Mouse (Mus musculus): ENCODE measurements at regions not wholly inside any gene's neighbourhood (a gene's known extent, or its start where the extent isn't known, plus 50 kb on each side); places are given as distances from the start of the nearest gene placed in this dataset.

DNA sequence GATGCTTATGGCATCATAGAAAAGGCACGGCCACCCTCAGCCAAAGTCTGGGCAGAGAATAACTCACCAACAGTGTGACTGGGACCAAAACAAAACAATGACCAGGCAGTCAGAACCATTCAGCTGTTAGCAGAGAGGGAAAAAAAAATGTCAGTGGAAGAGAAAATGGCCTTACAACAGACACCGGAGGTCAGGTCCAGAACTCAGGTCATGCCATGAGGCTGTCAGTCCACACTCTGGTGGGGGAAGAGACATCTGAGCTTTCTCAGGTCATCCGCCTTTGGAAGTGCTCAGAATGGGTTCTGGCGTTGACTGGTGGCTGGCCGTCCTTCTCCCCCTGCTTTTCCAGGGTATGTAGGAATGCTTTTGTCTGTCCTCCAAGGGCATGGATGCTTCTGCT lies 162.6 kb upstream of the Ncam1 start:
- intact Hi-C loops (cut with DNase I): no loop called here
- no peak for DNase-seq

DNA sequence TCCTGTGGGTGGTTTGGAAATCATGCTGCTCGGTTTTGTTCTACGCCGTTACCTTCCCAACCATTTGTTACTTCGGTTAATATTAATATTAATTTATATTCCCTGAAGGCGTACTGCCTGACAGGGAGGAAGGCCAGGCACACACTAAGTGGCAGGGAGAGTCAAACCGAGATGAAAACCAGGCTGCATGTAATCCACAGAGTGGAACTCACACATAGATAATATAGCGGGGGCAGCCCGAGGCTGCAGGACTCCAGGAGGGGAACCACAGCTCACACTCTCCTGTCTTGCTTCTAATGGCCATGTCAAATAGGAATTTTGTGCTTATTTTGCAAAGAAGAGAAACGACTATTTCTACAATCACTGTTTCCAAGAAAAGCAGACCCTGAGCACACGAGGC lies 161.3 kb upstream of the Ncam1 start:
- intact Hi-C loops (cut with DNase I): no loop called here

DNA sequence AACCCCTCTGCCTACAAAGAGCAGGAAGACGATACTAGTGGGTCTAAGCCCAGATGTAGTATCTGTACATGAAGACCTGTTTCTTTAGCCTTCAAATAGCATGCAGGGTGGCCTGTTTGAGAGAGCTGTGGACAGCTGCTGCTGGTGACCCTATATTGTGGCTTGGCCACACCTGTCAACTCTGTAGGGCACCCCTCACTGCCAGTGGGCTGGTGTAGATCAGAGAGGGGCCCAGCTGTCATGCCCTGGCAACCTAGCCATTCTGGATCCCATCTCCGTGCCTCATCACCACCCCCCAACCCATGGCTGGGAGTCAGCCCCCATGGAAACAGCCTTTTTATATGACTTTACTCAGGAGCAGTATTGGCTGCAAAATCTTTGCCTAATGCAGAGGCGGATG lies 160.2 kb upstream of the Ncam1 start:
- no peak for DNase-seq
- intact Hi-C loops (cut with DNase I): no loop called here

More for the DNA sequence above, 161.3 kb upstream of the Ncam1 start:
- DNase-seq: no peak

DNA sequence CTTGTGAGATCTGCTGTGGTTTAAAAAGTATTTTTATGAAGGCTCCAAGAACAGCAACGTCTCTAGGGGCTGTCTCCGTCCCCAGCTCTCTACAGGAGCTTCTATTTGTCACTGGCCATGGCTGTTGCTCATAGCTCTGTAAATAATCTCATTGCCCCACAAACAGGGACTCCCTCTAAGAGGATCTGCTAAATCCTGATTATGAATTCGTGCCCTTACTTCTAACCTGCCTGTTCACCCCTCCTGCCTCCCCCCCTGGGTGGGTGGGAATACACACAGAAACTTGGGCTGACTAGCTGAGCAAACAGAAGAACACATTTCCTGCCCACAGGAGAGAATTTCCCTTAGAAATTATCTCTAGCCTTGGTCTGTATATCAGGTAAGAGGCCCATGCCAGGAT lies 155.9 kb upstream of the Ncam1 start:
- intact Hi-C loops (cut with DNase I): no loop called here
- no peak for DNase-seq

DNA sequence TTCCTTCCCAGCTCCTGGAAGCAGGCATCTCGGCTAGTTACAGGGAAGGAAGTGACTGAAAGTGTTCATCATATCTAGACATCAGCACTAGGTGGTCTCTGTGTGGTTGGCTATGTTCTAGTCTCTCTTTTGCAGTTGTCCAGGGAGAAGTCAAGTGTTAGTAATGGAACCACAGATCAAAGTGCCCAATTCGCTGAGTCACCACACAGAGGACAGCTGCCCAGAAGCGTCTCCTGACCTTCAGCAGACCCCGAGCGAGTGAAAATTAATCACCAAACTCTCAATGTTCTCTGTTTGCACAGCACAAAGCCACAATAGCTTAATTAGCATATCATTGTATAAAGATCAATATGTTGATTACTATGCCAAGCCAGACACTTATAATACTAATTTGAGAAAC lies 151.6 kb upstream of the Ncam1 start:
- DNase-seq: no peak
- intact Hi-C loops (cut with DNase I): no loop called here

DNA sequence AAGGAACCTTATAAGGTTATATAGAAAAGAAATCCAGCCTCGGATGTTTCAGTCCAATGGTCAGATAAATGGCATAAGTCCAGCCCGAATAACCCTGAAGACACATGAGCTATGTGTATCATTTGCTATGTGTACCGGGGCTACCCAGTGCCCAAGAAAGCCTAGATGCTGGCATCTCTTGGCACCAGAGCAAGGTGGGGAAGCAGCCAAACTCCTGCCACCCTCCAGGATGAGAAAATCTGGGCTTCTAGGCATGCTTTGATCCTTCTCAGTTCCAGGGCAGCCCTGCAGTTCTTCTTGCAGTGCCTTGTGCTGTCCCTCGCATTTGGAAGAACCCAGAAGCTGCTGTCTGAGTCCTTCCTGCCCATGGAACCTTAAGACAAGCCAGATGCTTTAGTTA lies 149.8 kb upstream of the Ncam1 start:
- no peak for DNase-seq
- intact Hi-C loops (cut with DNase I): no loop called here

DNA sequence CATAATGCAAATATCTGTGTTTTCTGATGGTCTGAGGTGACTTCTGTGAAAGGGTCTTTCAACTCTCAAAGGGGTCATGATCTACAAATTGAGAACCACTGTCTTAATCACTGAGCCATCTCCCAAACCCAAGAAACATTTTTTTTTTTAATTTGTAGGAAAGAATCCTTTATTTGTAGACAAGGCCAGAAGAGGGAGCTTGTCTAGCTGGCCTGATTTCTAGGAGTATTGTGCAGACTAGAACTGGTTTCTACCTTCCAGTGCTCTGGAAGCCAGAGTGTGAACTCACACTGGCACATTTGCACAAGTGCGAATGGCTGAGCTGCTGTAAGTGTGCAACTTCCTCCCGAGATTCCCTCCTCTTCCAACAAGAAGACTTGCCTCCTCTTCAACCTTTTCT lies 148.1 kb upstream of the Ncam1 start:
- intact Hi-C loops (cut with DNase I): no loop called here
- no peak for DNase-seq

DNA sequence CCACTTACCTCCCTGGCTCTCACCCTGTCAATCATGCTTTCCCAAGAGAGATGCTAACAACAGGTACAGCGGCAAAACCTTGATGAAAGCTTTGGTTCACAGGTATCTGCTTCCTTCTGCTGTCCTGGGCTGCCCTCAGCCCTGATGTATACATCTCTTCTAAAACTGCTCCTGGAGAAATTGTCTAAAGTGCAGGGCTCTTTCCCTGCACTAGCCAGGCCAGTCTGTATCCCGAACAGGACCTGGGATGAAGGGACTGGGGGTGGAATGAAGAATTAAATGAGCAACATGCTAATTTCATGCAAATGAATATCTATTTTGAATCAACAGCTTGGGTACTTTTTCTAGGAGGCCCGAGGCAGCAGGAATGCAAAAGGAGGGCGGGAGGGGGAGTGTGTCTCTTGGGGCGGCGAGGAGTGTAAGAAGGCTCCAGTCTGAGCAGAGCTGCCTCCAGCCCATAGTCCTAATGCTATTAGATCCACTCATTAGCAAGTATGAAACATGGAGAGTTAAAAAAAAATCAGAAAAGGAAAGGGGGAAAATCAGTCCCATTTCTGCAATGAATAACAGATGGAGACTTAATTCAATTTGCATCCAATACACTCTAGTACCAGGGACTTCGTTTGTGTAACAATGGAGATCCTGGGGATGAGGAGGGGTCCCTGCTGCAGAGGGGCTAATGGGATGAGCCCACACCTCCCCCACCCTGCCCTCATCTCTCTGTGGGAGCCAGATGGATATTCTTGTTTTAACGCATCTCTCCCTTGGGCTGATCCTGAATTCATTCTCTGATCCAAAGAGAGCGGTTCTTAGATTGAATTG lies 137.0 kb upstream of the Ncam1 start:
- DNase-seq: no peak
- intact Hi-C loops (cut with DNase I): no loop called here

DNA sequence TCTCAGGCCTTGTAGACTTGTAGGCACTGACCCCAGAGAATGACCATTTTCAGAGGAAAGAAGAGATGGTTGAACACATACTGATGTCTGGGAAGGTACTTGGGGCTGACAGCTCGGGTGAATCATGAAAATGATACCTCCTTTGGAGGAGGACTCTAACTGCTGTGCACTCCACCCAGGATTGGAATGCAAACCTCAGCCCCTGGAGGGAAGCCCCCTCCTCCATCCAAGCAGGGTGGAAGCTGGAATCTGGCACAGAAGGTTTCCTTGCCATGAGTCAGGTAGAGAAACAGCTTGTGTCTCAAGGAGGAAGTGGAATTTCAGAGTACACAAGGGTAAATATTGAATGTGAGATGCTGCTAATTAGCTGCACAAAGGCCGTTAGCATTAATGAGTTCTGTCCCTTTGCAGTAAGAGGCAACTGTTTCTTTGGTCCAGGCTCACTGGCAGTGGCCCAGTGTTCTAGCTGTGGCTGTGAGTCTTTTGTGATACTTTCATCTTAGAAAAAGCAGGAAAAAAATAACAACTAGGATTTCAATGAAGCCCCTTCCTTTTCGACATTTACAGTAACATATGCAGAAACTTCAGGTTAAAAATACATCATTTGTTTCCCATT lies 129.4 kb upstream of the Ncam1 start:
- no peak for DNase-seq
- intact Hi-C loops (cut with DNase I): no loop called here

DNA sequence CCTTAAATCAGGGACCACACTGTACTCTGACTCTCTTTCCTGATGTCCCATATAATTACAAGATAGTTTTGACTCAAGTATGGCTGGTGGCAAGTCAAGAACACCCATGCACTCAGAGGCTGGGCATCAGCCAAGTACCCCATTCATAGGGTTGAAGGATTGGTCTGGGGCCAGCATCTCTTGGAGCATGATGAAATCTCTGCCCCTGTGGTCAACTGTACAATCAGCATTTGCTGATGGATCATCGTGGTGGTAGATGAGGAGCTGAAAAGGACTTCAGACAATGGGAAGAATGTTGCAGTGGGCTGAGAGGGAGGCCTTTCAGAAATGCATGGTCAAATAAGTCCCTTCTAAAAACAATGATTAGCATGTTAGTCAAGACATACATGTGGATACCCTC lies 128.6 kb upstream of the Ncam1 start:
- intact Hi-C loops (cut with DNase I): no loop called here
- no peak for DNase-seq

DNA sequence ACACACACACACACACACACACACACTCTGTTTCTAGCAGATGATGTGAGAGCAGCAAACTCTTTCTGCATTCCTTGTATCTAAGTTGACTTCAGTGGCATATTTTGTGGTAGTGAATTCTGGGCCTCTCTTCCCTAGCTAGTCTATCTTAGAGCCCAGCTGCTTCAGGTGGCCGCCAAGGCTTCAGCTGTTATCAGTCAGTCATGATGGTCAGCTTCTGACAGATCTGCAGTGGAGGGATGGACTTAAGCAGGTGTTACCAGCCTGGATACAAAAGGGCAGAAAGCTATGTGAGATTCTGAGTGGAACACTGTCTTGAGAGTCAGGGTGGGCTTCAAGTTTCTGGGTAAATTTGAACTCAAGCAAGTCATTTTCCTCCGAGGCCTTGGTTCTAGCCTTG lies 127.1 kb upstream of the Ncam1 start:
- DNase-seq: no peak
- intact Hi-C loops (cut with DNase I): no loop called here

DNA sequence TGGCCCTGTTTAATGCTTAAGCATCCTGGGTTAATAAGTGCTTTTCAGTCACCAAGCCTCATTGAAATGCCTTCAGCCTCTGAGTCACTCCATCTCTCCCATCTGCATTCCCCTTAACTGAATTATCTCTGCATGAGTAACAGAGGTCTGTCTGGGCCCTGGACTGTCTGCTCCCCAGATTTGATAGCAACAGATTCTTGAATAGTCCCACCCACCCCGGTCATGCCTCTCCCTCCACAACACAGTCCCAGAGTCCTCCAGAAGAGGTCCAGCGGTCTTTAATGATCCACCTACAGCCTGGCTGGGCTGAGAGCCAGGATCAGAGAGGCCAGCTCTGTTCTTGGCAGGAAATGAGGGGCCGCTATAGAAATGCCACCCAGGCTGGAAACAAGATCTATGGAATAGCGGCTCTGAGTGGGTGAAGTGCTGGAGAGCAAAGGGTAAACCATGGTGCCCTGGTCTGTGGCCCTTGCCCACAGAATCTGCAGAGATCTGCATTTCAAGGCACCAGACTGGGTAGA lies 125.3 kb upstream of the Ncam1 start:
- intact Hi-C loops (cut with DNase I): no loop called here
- no peak for DNase-seq

DNA sequence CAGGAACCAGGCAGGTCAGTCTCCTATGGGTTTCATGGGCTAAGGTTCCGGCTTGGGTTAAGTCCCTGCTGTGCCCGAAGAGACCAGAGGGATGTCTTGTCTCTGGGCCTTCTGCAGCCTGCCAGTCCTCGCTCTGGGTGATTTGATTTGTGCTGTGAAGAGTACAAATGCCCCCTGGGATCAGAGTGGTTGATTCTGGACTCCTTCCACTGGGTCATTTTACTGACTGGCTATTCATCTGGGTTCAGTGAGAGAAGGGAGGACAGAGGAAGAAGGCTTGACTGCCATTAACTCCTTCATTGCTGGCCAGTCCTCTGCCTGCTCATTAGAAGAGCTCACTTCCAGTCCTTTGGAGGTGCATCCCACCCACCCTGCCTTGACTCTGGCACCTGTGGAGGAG lies 124.0 kb upstream of the Ncam1 start:
- intact Hi-C loops (cut with DNase I): no loop called here
- DNase-seq: no peak

DNA sequence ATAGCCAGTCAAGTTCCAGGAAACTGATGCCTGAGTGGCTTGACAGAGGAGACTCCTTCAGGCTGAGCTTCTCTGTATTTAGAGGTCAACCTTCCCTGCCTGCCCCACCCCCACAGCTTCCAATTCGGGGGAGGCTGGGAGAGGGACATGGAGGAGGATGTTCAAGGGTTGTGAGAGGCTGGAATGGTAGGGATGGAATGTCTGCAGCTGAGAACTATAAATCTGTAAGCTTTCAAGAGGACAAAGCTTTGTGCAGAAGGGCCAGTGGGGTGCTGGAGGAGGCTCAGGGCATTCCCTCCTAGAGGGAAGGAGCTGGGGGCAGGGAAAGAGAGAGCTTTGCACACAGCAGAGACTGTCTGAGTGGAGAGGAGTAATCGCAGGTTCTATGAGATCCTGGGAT lies 123.4 kb upstream of the Ncam1 start:
- DNase-seq: no peak
- intact Hi-C loops (cut with DNase I): no loop called here

DNA sequence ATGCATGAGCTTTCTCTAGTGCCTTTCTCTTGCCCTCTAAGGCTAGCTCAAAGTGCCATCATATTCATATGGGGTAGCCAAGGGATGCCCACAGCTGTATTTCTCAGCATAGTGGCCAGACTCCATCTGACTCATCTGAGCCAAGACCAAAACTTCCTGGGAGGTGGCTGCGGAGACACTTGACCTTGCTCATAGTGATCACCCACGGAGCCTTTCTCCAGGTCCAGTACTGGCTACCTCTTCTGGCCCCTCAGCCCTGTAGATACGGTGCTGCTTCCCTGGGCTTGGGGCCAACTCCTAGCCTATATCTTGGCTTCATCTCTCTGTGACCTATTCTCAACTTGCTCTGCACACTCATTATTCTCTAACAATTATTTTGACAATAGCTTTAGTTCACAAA lies 122.6 kb upstream of the Ncam1 start:
- DNase-seq: no peak
- intact Hi-C loops (cut with DNase I): no loop called here

DNA sequence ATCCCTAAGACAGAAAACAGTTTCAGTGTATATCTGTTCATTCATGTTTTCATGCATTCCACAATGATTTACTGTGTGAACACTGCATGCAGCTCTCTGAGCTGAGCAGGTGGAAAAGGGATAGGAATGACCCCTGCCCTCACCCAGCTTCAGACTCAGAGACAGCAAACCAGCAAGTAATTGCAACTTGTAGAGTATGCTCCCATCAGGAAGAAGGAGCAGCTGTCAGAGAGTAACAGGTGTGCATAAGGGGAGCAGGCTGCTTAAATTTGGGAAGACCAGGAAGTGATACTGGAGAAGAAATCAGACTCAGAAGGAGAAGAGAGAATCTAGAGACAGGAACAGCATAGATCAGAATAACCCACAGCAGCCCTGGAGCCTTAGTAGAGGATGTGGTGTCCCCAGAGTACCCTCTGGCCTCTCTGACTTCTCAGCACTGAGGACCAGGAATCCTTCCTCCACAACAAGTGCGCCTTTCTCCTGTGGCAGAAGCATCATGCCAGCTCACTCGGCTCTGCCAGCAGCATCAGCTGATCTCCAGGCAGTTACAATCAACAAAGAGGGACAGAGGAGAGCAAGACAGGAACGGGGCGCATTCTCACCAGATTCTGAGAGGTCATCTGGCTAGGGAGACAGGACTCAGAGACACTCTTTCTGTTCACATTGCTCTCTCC lies 116.5 kb upstream of the Ncam1 start:
- no peak for DNase-seq
- intact Hi-C loops (cut with DNase I): no loop called here

DNA sequence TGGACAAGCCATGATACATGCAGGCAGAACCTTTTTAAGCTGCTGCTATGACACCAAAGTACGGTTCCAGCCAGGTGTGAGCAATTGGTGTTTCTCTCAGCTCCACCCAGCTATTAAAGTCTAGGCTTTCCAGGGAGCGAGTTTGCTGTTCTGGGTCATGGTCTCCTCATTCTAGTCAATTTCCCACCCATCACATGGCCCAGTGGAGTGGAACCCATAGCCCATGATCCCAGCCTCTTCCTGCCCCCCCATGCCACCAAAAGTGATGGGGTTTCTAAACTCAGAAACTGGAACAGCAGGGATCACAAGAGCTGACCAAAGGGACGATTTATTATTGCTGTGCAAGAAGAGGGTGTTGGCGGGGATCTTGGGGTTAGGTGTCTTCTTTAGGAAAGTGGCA lies 115.0 kb upstream of the Ncam1 start:
- DNase-seq: no peak
- intact Hi-C loops (cut with DNase I): no loop called here

DNA sequence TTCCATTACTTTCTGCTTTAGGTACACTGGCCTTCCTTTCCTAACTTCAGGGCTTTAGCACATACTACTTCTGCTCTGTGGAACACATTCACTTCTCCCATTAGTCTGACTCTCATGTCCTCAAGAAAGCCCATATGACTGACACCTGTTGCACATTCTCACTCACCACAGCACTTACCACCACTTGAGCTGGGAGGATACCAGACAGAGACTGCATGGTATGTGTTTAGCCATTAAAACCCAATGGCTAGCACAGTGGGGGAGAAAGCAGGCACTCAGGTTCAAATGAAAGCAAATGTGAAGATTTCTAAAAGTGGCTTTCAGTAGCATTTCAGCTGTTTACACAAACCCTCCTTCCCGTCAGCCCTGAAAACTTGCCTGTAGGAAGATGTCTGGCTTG lies 113.6 kb upstream of the Ncam1 start:
- intact Hi-C loops (cut with DNase I): no loop called here

DNA sequence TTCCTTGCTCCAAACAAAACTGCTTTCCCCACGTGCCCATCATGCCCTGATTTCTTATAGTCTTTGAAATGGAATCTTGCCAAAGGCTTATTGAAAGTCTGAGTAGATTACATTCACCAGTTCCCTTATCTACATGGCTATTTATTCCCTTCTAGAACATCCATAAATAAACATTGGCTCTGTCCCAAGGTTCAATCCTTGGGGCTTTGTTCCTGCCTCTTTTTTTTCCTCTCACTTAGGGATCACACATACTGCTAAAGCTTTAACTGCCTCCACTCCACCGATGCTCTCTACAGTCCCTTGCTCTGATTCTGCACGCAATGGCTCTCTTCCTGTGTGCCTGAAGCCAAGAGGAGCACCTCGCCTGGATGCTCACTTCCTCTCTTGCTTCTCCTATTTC lies 107.6 kb upstream of the Ncam1 start:
- no peak for DNase-seq
- intact Hi-C loops (cut with DNase I): no loop called here

More for the DNA sequence above, 113.6 kb upstream of the Ncam1 start:
- DNase-seq: no peak

DNA sequence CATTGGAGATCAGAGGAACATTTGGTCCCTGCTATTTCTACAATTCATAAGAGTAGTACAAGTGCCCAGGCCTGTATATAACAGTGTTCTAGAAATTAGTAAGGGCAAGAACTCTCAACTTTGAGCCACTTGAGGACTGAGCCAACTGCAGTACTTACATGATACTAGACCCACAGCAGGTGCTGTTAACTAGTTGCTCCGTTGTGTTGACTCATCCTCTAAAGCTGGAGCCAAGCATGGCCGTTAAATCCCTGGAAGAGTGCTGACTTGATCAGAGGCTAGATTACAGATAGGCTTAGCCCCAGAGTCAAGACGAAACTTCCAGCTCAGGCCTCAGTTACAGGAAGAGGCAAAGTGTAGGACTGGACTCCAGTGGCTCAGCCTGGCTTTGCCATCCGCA lies 107.0 kb upstream of the Ncam1 start:
- intact Hi-C loops (cut with DNase I): no loop called here

DNA sequence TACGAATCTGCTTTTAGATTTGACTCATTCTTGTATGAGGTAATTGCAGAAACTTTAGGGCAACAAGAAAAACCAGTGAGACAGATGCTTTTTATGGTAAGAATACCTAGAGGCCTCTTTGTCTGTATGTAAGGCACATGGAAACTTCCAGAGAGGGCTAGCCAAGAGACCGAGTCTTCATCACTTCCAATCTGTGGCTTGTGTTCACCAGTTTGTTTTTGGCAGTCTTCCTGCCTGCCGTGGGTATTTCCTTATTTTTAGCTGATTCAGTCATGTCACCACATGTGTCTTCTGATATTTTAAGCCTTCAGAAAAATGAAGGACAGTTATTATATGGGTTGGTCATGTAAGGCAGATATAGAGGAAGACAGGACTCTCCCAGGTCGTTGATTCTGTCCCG lies 100.2 kb upstream of the Ncam1 start:
- intact Hi-C loops (cut with DNase I): no loop called here
- no peak for DNase-seq

More for the DNA sequence above, 107.0 kb upstream of the Ncam1 start:
- no peak for DNase-seq
